10 mouse cellular contexts compared by ENCODE assay signal in the genomic region with DNA sequence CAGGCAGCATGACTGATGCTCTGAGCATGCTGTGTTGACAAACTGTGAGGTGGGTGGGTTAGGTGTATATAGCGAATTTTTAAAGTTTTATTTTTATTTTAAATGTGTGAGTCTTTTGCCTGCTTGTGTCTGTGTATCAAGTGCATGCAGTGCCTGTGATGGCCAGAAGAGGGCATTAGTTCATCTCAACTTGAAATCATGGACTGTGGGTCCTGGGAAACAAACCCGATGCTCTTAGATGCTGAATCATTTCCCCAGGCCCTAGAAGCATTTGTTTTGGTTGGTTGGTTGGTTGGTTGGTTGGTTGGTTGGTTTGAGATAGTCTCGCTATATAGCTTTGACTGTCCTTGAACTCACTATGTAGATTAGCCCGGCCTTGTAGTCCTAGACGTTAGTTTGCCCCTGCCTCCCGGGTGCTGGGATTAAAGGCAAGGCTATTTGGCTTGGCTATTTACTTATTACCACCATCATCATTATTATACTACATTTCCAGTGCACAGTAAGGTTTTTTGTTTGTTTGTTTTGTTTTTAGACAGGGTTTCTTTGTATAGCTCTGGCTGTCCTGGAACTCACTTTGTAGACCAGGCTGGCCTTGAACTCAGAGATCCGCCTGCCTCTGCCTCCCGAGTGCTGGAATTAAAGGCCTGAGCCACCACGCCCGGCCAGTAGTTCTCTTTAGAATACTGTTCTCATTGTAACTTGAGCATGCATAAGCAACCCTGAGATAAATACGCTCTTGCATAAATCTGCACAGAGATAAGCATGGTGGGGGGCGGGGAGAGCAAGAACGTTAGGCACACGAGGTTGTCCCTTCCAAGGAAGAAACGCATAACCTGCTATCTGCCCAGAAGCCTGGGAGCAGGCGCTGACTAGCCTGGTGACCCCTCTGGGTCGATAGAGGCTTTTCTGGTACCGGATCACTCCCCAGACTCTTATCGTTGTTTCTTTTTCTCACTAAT. TPM values are rescaled to one million over a fixed set of nuclear protein-coding genes. Genes with fewer than 3 reads are reported as not detected.
DNase-seq lines count a peak whose midpoint lies in the region; ATAC-seq and TF ChIP-seq lines count a peak whose summit lies in the region.
"Had no signal": no experiment of that assay in that cellular context is flagged by ENCODE, and none has a peak within 500 bp of the region (broad histone marks: within the 10 kb centered on the region; RNA-seq: fewer than 3 reads in every experiment).

No protein-coding gene starts in this region.

- ATAC-seq in midbrain, postnatal 0 days (ENCODE audit: low FRiP score) = no peak
- ATAC-seq in midbrain, embryonic 13.5 days = no peak
- peak; percentile 59 to 67; a peak in 2 of 4 replicates for ATAC-seq in hematopoietic stem cell, adult 5-6 weeks (replicated peaks in 1 of 2; ENCODE audit: insufficient read depth in 1 of 2, low FRiP score in 2 of 2, low TSS enrichment in 1 of 2, low read depth in 1 of 2, poor library complexity in 2 of 2, severe bottlenecking in 2 of 2)

- H3K4me2 ChIP-seq in midbrain, postnatal 0 days (ENCODE audit: low read depth, low read length, poor library complexity, severe bottlenecking) = no peak overlapping the region
- H3K4me2 ChIP-seq in midbrain, embryonic 13.5 days (replicated peaks) = no peak overlapping the region
- H3K4me2 ChIP-seq: heart, embryonic 13.5 days had no signal

- no peaks in the 10 kb centered on the region for H3K9me3 ChIP-seq in midbrain, postnatal 0 days (ENCODE audit: low read length)
- H3K9me3 ChIP-seq in midbrain, embryonic 13.5 days = no peaks in the 10 kb centered on the region
- H3K9me3 ChIP-seq: heart, embryonic 13.5 days had no signal

- no peaks in the 10 kb centered on the region for H3K4me1 ChIP-seq in midbrain, postnatal 0 days (ENCODE audit: insufficient read depth, low read length)
- H3K4me1 ChIP-seq in midbrain, embryonic 13.5 days (replicated peaks) = no peaks in the 10 kb centered on the region; the same call in 1 of the 2 replicates

- WGBS in midbrain, postnatal 0 days = 86% methylated on average over 19 of the region's 19 CpGs
- 85% methylated on average over 19 of the region's 19 CpGs for WGBS in midbrain, embryonic 13.5 days

- H3K4me3 ChIP-seq in midbrain, postnatal 0 days (ENCODE audit: low read depth, low read length) = no peak overlapping the region
- H3K4me3 ChIP-seq in midbrain, embryonic 13.5 days (replicated peaks) = no peak overlapping the region
- H3K4me3 ChIP-seq: heart, embryonic 13.5 days; myocyte had no signal

- DNase-seq in adrenal gland, adult (ENCODE audit: inconsistent age in 2 of 2, low spot score in 1 of 2) = peak; percentile 70 to 87
- DNase-seq in adrenal gland, postnatal 4 days (ENCODE audit: low spot score in 2 of 2) = no peak
- peak; percentile 42 for DNase-seq in midbrain, postnatal 0 days (ENCODE audit: low spot score)
- DNase-seq in cerebellum, adult 8-10 months = peak; percentile 50
- DNase-seq in lung, postnatal 14 days = peak; percentile 69
- DNase-seq in thymus, postnatal 14 days = peak; percentile 62

- no peak overlapping the region for H3K9ac ChIP-seq in midbrain, postnatal 0 days (replicated peaks; ENCODE audit: low read length, poor library complexity, severe bottlenecking)
- H3K9ac ChIP-seq in midbrain, embryonic 13.5 days (replicated peaks) = no peak overlapping the region
- H3K9ac ChIP-seq: heart, embryonic 13.5 days had no signal

- H3K27ac ChIP-seq in midbrain, postnatal 0 days (ENCODE audit: low read depth, low read length) = no peak overlapping the region
- H3K27ac ChIP-seq in midbrain, embryonic 13.5 days = no peak overlapping the region
- H3K27ac ChIP-seq: heart, embryonic 13.5 days had no signal

- no peaks in the 10 kb centered on the region for H3K27me3 ChIP-seq in midbrain, postnatal 0 days (ENCODE audit: insufficient read depth, low read length)
- no peaks in the 10 kb centered on the region for H3K27me3 ChIP-seq in midbrain, embryonic 13.5 days
- H3K27me3 ChIP-seq: heart, embryonic 13.5 days had no signal

- H3K36me3 ChIP-seq in midbrain, postnatal 0 days (ENCODE audit: insufficient read depth, low read length) = no peaks in the 10 kb centered on the region
- no peaks in the 10 kb centered on the region for H3K36me3 ChIP-seq in midbrain, embryonic 13.5 days
- H3K36me3 ChIP-seq: heart, embryonic 13.5 days had no signal

- peak; percentile 70 for TF ChIP-seq CTCF in midbrain, postnatal 0 days (IDR thresholded peaks at IDR 0.05)

RNA-seq across cellular contexts. Expression of a gene that starts 21.0 kb away (rescaled TPM):
- 100 to 1,000 TPM; 477 to 530 TPM for total RNA-seq in adrenal gland, postnatal 4 days (2021)
- total RNA-seq in midbrain, postnatal 0 days (2014; rRNA removed) = 0.49 TPM in 1 of 2 replicates, not detected in the other
- 0.40 and 0.49 TPM in 2 replicates for polyA plus RNA-seq in midbrain, postnatal 0 days (2015; fragmentation: Nextera tagmentation; extraction: Ambion mirVana)
- 5.6 and 12.0 TPM in 2 replicates for polyA plus RNA-seq in midbrain, embryonic 13.5 days (2015; fragmentation: Nextera tagmentation; extraction: Ambion mirVana)
- not detected in 2 replicates for total RNA-seq in hematopoietic stem cell, adult 5-6 weeks (2017)

RNA-seq across cellular contexts. Expression of a gene that starts 33.2 kb away (rescaled TPM):
- total RNA-seq in adrenal gland, postnatal 4 days (2021) = 100 to 1,000 TPM; 492 to 529 TPM
- total RNA-seq in midbrain, postnatal 0 days (2014; rRNA removed) = 31.5 and 36.4 TPM in 2 replicates
- polyA plus RNA-seq in midbrain, postnatal 0 days (2015; fragmentation: Nextera tagmentation; extraction: Ambion mirVana) = 961 and 994 TPM in 2 replicates
- polyA plus RNA-seq in midbrain, embryonic 13.5 days (2015; fragmentation: Nextera tagmentation; extraction: Ambion mirVana) = 772 and 835 TPM in 2 replicates
- total RNA-seq in hematopoietic stem cell, adult 5-6 weeks (2017) = 41.9 and 90.6 TPM in 2 replicates

RNA-seq across cellular contexts. Expression of a gene that starts 35.1 kb away (rescaled TPM):
- 100 to 1,000 TPM; 122 to 124 TPM for total RNA-seq in adrenal gland, postnatal 4 days (2021)
- total RNA-seq in midbrain, postnatal 0 days (2014; rRNA removed) = 38.7 and 45.6 TPM in 2 replicates
- 22.2 and 26.1 TPM in 2 replicates for polyA plus RNA-seq in midbrain, postnatal 0 days (2015; fragmentation: Nextera tagmentation; extraction: Ambion mirVana)
- polyA plus RNA-seq in midbrain, embryonic 13.5 days (2015; fragmentation: Nextera tagmentation; extraction: Ambion mirVana) = 50.3 and 51.3 TPM in 2 replicates
- total RNA-seq in hematopoietic stem cell, adult 5-6 weeks (2017) = 173 and 205 TPM in 2 replicates

RNA-seq across cellular contexts. Expression of a gene that starts 39.4 kb away (rescaled TPM):
- total RNA-seq in adrenal gland, postnatal 4 days (2021) = 10 to 100 TPM; 56.8 to 63.5 TPM
- 19.5 and 33.8 TPM in 2 replicates for total RNA-seq in midbrain, postnatal 0 days (2014; rRNA removed)
- polyA plus RNA-seq in midbrain, postnatal 0 days (2015; fragmentation: Nextera tagmentation; extraction: Ambion mirVana) = 26.4 and 29.7 TPM in 2 replicates
- polyA plus RNA-seq in midbrain, embryonic 13.5 days (2015; fragmentation: Nextera tagmentation; extraction: Ambion mirVana) = 56.4 and 63.7 TPM in 2 replicates
- total RNA-seq in hematopoietic stem cell, adult 5-6 weeks (2017) = 76.8 and 131 TPM in 2 replicates

Comparison
In these comparisons a context has a peak if more than half of its experiments do, and no peak if none do; other contexts are left out.
1. DNase-seq: peak in adrenal gland, adult (2 of 2), midbrain, postnatal 0 days (single experiment), cerebellum, adult 8-10 months (single experiment), lung, postnatal 14 days (single experiment) and thymus, postnatal 14 days (single experiment); none in adrenal gland, postnatal 4 days (0 of 2).
2. ATAC-seq: peak in hematopoietic stem cell, adult 5-6 weeks (2 of 2); none in midbrain, postnatal 0 days (single experiment) and midbrain, embryonic 13.5 days (single experiment).
3. RNA of a gene that starts 21.0 kb away (total RNA-seq): 477 to 530 TPM in adrenal gland, postnatal 4 days; 0.49 TPM in midbrain, postnatal 0 days and not detected in hematopoietic stem cell, adult 5-6 weeks; every median in the first group is over 100 times any median in the second.